In genomic region chr11:67652194-67652892, GRCm38 (mm10) we compare ENCODE assay signal across 9 mouse cellular contexts. TPM values are rescaled to one million over a fixed set of nuclear protein-coding genes. Genes with fewer than 3 reads are reported as not detected.
DNase-seq lines count a peak whose midpoint lies in the region; ATAC-seq and TF ChIP-seq lines count a peak whose summit lies in the region.
"Had no signal": no experiment of that assay in that cellular context is flagged by ENCODE, and none has a peak within 500 bp of the region (broad histone marks: within the 10 kb centered on the region; RNA-seq: fewer than 3 reads in every experiment).

No protein-coding gene starts in this region.

- H3K4me1 ChIP-seq in kidney, embryonic 16.5 days (ENCODE audit: insufficient read depth, low read length): no peaks in the 10 kb centered on the region
- H3K4me1 ChIP-seq in ES-Bruce4 (ENCODE audit: control insufficient read depth, insufficient read depth, low read length): peaks cover 15% of the 10 kb centered on the region
- H3K4me1 ChIP-seq: liver, embryonic 15.5 days had no signal

- no peak for ATAC-seq in kidney, embryonic 16.5 days (ENCODE audit: low FRiP score, low TSS enrichment)

- 16% methylated on average over 14 of the region's 14 CpGs for WGBS in kidney, embryonic 16.5 days

- no peak for TF ChIP-seq POLR2A in ES-Bruce4 (IDR thresholded peaks at IDR 0.05; ENCODE audit: insufficient read depth, low read length)

- H3K36me3 ChIP-seq in kidney, embryonic 16.5 days (ENCODE audit: insufficient read depth, low read length): no peaks in the 10 kb centered on the region
- H3K36me3 ChIP-seq in ES-Bruce4 (ENCODE audit: control insufficient read depth, insufficient read depth, low read length, poor library complexity, severe bottlenecking): no peaks in the 10 kb centered on the region
- H3K36me3 ChIP-seq: liver, embryonic 15.5 days had no signal

- H3K4me2 ChIP-seq in kidney, embryonic 16.5 days (replicated peaks; ENCODE audit: low read depth, low read length): no peak overlapping the region
- H3K4me2 ChIP-seq: liver, embryonic 15.5 days had no signal

- H3K9ac ChIP-seq in kidney, embryonic 16.5 days (replicated peaks; ENCODE audit: low read length): no peak overlapping the region
- no peak overlapping the region for H3K9ac ChIP-seq in ES-Bruce4 (ENCODE audit: low read depth, poor library complexity, severe bottlenecking)
- H3K9ac ChIP-seq: liver, embryonic 15.5 days had no signal

- H3K27me3 ChIP-seq in kidney, embryonic 16.5 days (ENCODE audit: insufficient read depth, low read length): no peaks in the 10 kb centered on the region
- no peaks in the 10 kb centered on the region for H3K27me3 ChIP-seq in ES-Bruce4 (ENCODE audit: control insufficient read depth, insufficient read depth, low read length, poor library complexity, severe bottlenecking)
- H3K27me3 ChIP-seq: liver, embryonic 15.5 days had no signal

- TF ChIP-seq CTCF in ES-Bruce4 (IDR thresholded peaks at IDR 0.05; ENCODE audit: low read depth, low read length): peak; percentile 79

- peak; percentile 14 for DNase-seq in kidney, adult 18-20 months
- DNase-seq in cerebellum, adult 8-10 months: peak; percentile 92
- peak; percentile 36 to 51 for DNase-seq in frontal cortex, postnatal 36 days (ENCODE audit: low spot score in 2 of 2)
- peak; percentile 70 for DNase-seq in mesoderm, embryonic 11.5 days (ENCODE audit: low read depth, low spot score)
- DNase-seq in urinary bladder, postnatal 25 days (ENCODE audit: low spot score): no peak
- DNase-seq in heart, adult 8-10 months (ENCODE audit: low spot score): no peak

- H3K9me3 ChIP-seq in kidney, embryonic 16.5 days (ENCODE audit: low read length): no peaks in the 10 kb centered on the region
- H3K9me3 ChIP-seq in ES-Bruce4 (replicated peaks; ENCODE audit: control insufficient read depth, insufficient read depth, low read length, poor library complexity, severe bottlenecking): no peaks in the 10 kb centered on the region
- H3K9me3 ChIP-seq: liver, embryonic 15.5 days had no signal

- no peak overlapping the region for H3K27ac ChIP-seq in kidney, embryonic 16.5 days (ENCODE audit: low read length)
- H3K27ac ChIP-seq in ES-Bruce4 (ENCODE audit: insufficient read depth, low read length): no peak overlapping the region
- H3K27ac ChIP-seq: liver, embryonic 15.5 days had no signal

- H3K4me3 ChIP-seq in kidney, embryonic 16.5 days (ENCODE audit: low read length): no peak overlapping the region
- no peak overlapping the region for H3K4me3 ChIP-seq in ES-Bruce4 (ENCODE audit: low read depth, low read length)
- H3K4me3 ChIP-seq: liver, embryonic 15.5 days had no signal

- TF ChIP-seq EP300 in ES-Bruce4 (IDR thresholded peaks at IDR 0.05; ENCODE audit: insufficient read depth, low read depth, low read length): no peak

RNA-seq across cellular contexts. Expression of gene Rcvrn, which starts 42.8 kb away (rescaled TPM):
- not detected in 2 replicates for polyA plus RNA-seq in kidney, embryonic 16.5 days (2015; fragmentation: Nextera tagmentation; extraction: Ambion mirVana)
- not detected in 2 replicates for polyA plus RNA-seq in ES-Bruce4 (2011; ENCODE audit: insufficient read depth, insufficient read length, low read depth, missing spikeins)
- total RNA-seq in heart, adult 8-10 months (2022): not detected
- polyA plus RNA-seq: liver, embryonic 15.5 days had no signal

Comparison
In these comparisons a context has a peak if more than half of its experiments do, and no peak if none do; other contexts are left out.
1. DNase-seq: peak in kidney, adult 18-20 months (single experiment), cerebellum, adult 8-10 months (single experiment), frontal cortex, postnatal 36 days (2 of 2) and mesoderm, embryonic 11.5 days (single experiment); none in urinary bladder, postnatal 25 days (single experiment) and heart, adult 8-10 months (single experiment).